Mouse (Mus musculus): Measurements from ENCODE around the gene Gm14525. TPM values are rescaled to one million over a fixed set of nuclear protein-coding genes. Genes with fewer than 3 reads are reported as not detected.
"Not testable (repeated sequence)": the region's sequence is repeated elsewhere in the genome, so short reads cannot be mapped to it uniquely, and the experiment has no call there.

Gene Gm14525
- total RNA-seq (2014; rRNA removed; ENCODE audit: low replicate concordance): not detected in 2 replicates
- polyA plus RNA-seq (2015; fragmentation: Nextera tagmentation; extraction: Ambion mirVana): not detected in 2 replicates

- not testable (repeated sequence) for H3K4me3 ChIP-seq (ENCODE audit: low read depth, low read length); H3K27ac ChIP-seq (ENCODE audit: low read depth); H3K9ac ChIP-seq (replicated peaks; ENCODE audit: low read depth, low read length); ATAC-seq (ENCODE audit: insufficient read depth, low read depth); H3K36me3 ChIP-seq (replicated peaks; ENCODE audit: control insufficient read depth, insufficient read depth, low read length); DNase-seq (ENCODE audit: low spot score); H3K9me3 ChIP-seq (replicated peaks; ENCODE audit: control insufficient read depth, low read length); H3K4me2 ChIP-seq (ENCODE audit: low read depth, low read length); H3K27me3 ChIP-seq (ENCODE audit: control insufficient read depth, insufficient read depth, low read length); H3K4me1 ChIP-seq (ENCODE audit: control insufficient read depth, insufficient read depth)
- WGBS: 69% methylated on average over 2 of the region's 5 CpGs
These were observed at the start of gene Gm14525 for GRCm38 (mm10) chrX:26702538-26702937. Gene Gm14525 (minus strand): TSS chrX:26702638.

Other genes with a start within 250 kb of the Gm14525 start
- gene Slx, start 157.1 kb downstream of the Gm14525 start, total RNA-seq (2014; rRNA removed; ENCODE audit: low replicate concordance): not detected in 2 replicates
- not detected in 2 replicates for gene Slx, start 157.1 kb downstream of the Gm14525 start, polyA plus RNA-seq (2015; fragmentation: Nextera tagmentation; extraction: Ambion mirVana)
- gene Gm6121, start 233.1 kb upstream of the Gm14525 start, total RNA-seq (2014; rRNA removed; ENCODE audit: low replicate concordance): not detected in 2 replicates
- gene Gm6121, start 233.1 kb upstream of the Gm14525 start, polyA plus RNA-seq (2015; fragmentation: Nextera tagmentation; extraction: Ambion mirVana): not detected in 2 replicates